ENCODE assay signal across 11 mouse cellular contexts in the genomic region with DNA sequence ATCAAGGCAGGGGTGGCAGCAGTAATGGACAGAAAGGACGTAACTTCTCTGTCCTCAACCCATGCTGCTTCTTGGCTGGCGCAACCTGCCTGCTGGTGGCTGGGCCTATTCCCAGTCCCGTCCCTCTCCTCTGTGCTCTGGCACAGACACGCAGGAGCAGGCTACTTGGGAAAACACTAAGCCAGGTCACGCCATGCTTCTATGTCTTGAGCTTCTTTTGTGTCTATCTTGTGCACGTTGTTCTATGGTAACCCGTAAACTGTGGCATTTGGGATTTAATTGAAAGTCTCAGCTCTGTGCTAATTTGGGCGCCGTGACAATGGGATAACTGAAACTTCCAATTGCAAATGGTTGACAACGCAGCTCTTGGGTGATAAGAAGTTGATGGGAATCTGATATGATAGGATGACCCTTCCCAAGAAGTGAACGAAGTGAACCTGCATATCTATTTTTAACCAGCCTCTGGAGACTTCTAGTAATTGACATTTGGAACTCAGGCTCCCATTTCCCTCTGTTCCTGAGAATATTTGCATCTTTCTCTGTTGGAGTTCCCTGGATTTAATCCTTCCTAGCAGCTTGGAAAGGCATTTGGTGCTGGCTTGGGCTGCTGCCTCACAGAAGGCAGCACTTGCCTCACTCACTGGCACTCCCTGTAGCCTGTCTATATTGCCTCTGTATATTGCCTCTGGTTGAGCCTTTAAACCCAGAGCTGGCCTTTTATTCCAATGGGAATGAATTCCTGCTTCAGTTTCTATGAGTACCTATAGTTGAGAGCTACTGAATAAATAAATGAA.
DNase-seq lines count a peak whose midpoint lies in the region.
"Had no signal": no experiment of that assay in that cellular context is flagged by ENCODE, and none has a peak within 500 bp of the region (broad histone marks: within the 10 kb centered on the region; RNA-seq: fewer than 3 reads in every experiment).

No protein-coding gene starts in this region.

- H3K4me3 ChIP-seq in brown adipose tissue, adult 24 weeks (ENCODE audit: insufficient read depth, low read depth, low read length) = no peak overlapping the region
- H3K4me3 ChIP-seq: hindbrain, embryonic 12.5 days; limb, embryonic 10.5 days had no signal

- no peaks in the 10 kb centered on the region for H3K4me1 ChIP-seq in brown adipose tissue, adult 24 weeks (ENCODE audit: control insufficient read depth, insufficient read depth, insufficient read length, low read length)
- H3K4me1 ChIP-seq: hindbrain, embryonic 12.5 days; limb, embryonic 10.5 days had no signal

- H3K27ac ChIP-seq in brown adipose tissue, adult 24 weeks (replicated peaks; ENCODE audit: low read depth, low read length) = peak overlapping the region; percentile 90
- H3K27ac ChIP-seq: hindbrain, embryonic 12.5 days; limb, embryonic 10.5 days had no signal

- DNase-seq in layer of hippocampus, adult 11-12 months (ENCODE audit: low spot score) = peak; percentile 58
- no peak for DNase-seq in layer of hippocampus, postnatal 25 days (ENCODE audit: extremely low spot score in 1 of 2, low spot score in 1 of 2)
- peak; percentile 65 for DNase-seq in cerebellum, adult 8-10 months
- peak; percentile 72 for DNase-seq in layer of hippocampus, adult 9-11 months
- no peak for DNase-seq in urinary bladder, postnatal 10 days (ENCODE audit: low spot score)
- DNase-seq in Muller cell, postnatal 12 days (ENCODE audit: inconsistent ontology term) = no peak
- DNase-seq: embryo, embryonic 11 days; liver, postnatal 0 days had no signal

Comparison
In these comparisons a context has a peak if more than half of its experiments do, and no peak if none do; other contexts are left out.
1. DNase-seq: peak in layer of hippocampus, adult 11-12 months (single experiment), cerebellum, adult 8-10 months (single experiment) and layer of hippocampus, adult 9-11 months (single experiment); none in layer of hippocampus, postnatal 25 days (0 of 2), urinary bladder, postnatal 10 days (single experiment) and Muller cell, postnatal 12 days (single experiment).